Mouse (Mus musculus) monocyte, adult 59 days (primary cell): ENCODE data around the gene Dcaf8. TPM values are rescaled to one million over a fixed set of nuclear protein-coding genes. Genes with fewer than 3 reads are reported as not detected.

ENCODE experiments used
- total RNA-seq, 2 experiments: library from RNA; stranded (reverse); gene quantifications; one replicate each; pipeline ENCODE4 v1.2.4; 2023

Gene Dcaf8
- 10 to 100 TPM; 76.2 to 78.4 TPM for total RNA-seq

DNA sequence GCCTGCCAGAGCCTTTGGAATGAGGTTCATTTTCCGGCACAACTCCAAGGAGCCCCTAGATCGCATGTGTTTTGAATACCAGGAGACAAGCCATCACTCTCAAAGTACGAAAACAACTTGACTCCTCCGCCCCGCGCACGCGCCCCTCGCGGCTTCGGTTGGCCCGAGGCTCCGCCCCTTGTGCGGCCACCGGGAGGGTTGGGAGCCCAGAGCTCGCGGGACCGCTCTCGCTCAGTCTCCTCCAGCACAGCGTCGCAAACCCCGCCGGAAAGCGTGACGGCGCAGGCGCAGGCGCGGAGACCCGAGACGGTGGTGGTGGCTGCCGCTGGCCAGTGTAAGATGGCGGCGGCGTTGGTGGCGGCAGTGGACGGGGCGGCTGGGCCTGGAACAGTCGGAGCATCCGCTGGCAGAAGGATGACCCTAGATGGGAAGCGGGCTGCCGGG is at the start of gene Dcaf8:
Gene Dcaf8 (plus strand): TSS at position 250 of the 444 bp plus-strand sequence.

DNA sequence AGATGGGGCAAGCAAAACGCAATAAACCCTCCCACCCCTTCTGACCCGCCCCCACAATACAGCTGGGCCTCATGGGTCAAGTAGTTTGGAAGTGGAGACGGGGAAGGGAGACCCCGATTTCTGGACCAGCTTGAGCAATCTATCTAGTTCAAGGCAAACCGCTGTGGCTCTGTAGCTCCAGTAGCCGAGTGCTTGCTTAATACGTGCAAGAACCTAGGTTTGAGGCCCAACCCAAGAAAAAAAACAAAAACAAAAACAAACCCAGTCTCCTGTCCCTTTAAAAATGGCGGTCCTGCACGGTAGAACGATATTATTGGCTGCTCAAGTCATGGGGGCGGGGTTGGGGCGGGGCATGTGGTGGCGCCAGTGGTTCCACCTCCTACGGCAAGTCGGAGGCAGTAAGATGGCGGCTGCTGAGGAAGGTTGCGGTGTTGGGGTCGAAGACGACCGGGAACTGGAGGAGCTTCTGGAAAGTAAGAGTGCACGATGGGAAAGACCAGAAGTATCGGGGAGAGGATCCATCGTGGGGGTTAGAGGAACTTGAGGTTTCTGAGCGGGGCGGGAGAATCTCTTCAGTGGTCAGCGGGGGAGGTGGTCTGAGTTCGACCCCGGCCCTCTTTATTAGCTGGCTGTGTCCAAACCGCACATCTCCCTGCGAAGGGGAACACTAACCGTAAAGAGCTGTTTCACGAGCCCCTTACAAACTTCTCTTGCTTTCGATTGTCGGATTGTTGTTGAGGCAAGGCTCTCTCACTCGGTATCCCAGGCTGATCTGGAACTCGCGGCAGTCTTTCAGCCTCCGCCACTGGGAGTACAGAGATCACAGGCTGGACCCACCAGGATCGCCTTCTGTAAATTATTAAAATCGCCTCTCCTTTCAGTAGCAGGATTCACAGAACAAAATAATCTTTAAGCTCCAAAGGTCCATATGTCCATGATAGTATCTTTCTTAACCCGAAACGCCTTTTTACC is 21.2 kb upstream of the Dcaf8 start, which contains the start of gene Pex19:
Gene Pex19 (plus strand): TSS at position 380 of the 972 bp plus-strand sequence.

DNA sequence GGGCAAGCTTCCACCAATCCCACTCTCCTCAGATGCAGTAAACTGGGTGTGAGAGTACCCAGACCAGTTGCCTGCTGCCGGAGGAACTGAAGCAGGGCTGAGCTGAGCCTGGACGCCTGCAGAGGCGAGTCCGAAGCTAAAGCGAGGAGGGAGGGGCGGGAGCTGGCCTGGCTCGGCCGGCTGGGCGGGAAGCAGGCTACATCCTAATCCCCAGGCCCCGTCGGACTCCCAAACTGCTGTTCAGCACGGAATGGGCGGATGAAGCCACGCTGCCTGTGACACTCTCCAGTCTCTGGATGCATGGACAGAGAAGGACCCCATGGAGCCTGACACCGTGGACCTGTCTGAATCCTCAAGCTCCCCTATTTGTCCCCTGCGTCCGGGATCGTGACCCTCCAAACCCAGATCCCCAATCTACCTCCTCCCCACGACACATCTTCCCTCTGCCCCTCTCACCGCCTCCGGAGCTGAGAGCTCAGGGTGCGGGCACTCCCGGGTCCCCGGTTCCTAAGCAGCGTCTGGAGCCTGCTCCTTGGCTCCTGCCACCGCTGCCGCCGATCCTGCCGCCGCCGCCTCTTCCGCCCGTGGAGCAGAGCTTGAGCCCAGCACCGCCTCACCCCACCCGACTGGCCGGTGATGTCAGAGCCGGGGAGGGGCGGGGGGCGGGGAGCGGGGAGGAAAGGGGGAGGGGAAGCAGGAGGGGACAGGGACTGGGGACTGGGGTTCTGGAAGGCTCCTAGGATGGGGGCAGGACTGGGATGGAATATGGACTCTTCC is 58.4 kb downstream of the Dcaf8 start, which contains the start of gene Pea15a:
Gene Pea15a (minus strand): TSS at position 664 of the 777 bp plus-strand sequence.

DNA sequence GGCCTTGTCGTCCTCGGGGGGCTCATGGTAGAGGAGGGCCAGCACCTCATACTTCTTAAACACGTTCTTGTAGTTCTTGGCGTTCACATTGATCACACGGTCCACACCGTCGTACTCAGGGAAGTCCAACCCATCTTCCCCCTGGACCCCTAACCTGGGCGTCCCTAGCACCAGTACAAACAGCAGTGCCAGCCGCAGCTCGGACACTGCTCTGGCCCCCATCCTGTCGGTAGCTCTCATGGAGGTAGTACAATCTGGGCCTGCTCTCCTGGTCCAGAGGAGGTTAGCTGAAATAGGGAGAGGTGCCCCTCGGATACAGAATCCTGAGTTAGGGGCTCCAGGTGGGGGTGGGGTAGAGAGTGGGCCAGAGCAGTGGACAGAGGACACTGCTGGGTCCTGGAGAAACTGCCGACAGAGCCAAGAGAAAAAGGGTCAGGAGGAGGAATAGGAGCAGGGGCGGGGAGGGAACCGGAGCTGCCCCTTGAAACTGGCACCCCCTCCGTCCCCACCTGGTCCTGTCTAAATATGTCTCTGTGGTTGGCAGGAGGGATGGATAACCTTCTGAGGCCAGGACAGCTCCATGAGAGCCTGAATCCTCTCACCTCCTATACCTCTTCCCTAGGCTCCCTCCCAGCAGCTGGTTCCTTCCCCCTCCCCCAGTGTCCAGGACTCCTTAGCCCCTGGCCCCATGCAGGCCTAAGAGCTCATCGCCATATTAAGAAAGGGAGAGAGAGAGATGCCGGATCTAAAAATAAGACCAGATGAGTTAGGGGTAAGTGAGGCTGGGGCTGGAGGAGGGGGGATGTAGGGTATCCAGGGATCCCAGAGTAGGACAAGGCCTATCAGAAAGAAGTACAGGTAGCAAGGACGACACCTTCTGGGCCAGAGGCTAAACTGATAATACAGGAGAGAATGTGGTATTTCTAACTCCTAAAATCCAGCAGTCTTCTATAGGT is 71.8 kb downstream of the Dcaf8 start, which contains the start of gene Casq1:
Gene Casq1 (minus strand): TSS at position 418 of the 956 bp plus-strand sequence.

Other genes starting within 250 kb of the Dcaf8 start
- gene Slamf6, start 230.6 kb upstream of the Dcaf8 start, total RNA-seq = 1 to 10 TPM; 3.1 to 3.3 TPM
- 1 to 10 TPM; 1.5 to 3.1 TPM for gene Vangl2, start 119.6 kb upstream of the Dcaf8 start, total RNA-seq
- gene Nhlh1, start 90.5 kb upstream of the Dcaf8 start, total RNA-seq = not detected
- gene Copa, start 65.6 kb upstream of the Dcaf8 start, total RNA-seq = 100 to 1,000 TPM; 172 to 193 TPM
- 100 to 1,000 TPM; 145 to 154 TPM for gene Ncstn, start 65.3 kb upstream of the Dcaf8 start, total RNA-seq
- 10 to 100 TPM; 31.0 to 34.1 TPM for gene Pex19, start 21.3 kb upstream of the Dcaf8 start, total RNA-seq
- 10 to 100 TPM; 77.4 to 80.5 TPM for gene Pea15a, start 58.7 kb downstream of the Dcaf8 start, total RNA-seq
- gene Casq1, start 71.8 kb downstream of the Dcaf8 start, total RNA-seq = not detected
- not detected for gene Atp1a4, start 110.3 kb downstream of the Dcaf8 start, total RNA-seq
- 10 to 100 TPM; 83.8 to 85.9 TPM for gene Igsf8, start 113.6 kb downstream of the Dcaf8 start, total RNA-seq
- not detected for gene Atp1a2, start 150.0 kb downstream of the Dcaf8 start, total RNA-seq
- 1 to 10 TPM; 3.8 to 5.8 TPM for gene Kcnj9, start 181.2 kb downstream of the Dcaf8 start, total RNA-seq
- gene Kcnj10, start 193.1 kb downstream of the Dcaf8 start, total RNA-seq = 10 to 100 TPM; 55.8 to 57.9 TPM
- gene Pigm, start 228.5 kb downstream of the Dcaf8 start, total RNA-seq = 10 to 100 TPM; 17.6 to 18.1 TPM